Mouse (Mus musculus): ENCODE measurements around the gene Mief1. TPM values are rescaled to one million over a fixed set of nuclear protein-coding genes. Genes with fewer than 3 reads are reported as not detected.

Mief1 gene
- polyA plus RNA-seq, 1 experiment, result 10.6 TPM

- no peak for DNase-seq (ENCODE audit: low spot score)
These were observed 5.6 kb upstream of the Mief1 start for GRCm38 (mm10) chr15:80228071-80228800.

- no peak for DNase-seq (ENCODE audit: low spot score)
These were observed 1.5 kb upstream of the Mief1 start for GRCm38 (mm10) chr15:80232331-80232730.

- DNase-seq (ENCODE audit: low spot score), result no peak
These were observed 765 bp upstream of the Mief1 start for GRCm38 (mm10) chr15:80233053-80233452.

- no peak for DNase-seq (ENCODE audit: low spot score)
These were observed 1.7 kb downstream of the Mief1 start, which contains the start of gene AC140267.1 for GRCm38 (mm10) chr15:80235535-80235934. Gene AC140267.1 (plus strand): TSS chr15:80235835.

GRCm38 (mm10) chr15:80248135-80248534 is 14.3 kb downstream of the Mief1 start:
- no peak for DNase-seq (ENCODE audit: low spot score)

GRCm38 (mm10) chr15:80248596-80248995 is 14.8 kb downstream of the Mief1 start:
- no peak for DNase-seq (ENCODE audit: low spot score)

- no peak for DNase-seq (ENCODE audit: low spot score)
These were observed 15.9 kb downstream of the Mief1 start for GRCm38 (mm10) chr15:80249672-80250071.

- DNase-seq (ENCODE audit: low spot score), result no peak
These were observed 16.8 kb downstream of the Mief1 start for GRCm38 (mm10) chr15:80250586-80250985.

GRCm38 (mm10) chr15:80253530-80253929 is 19.7 kb downstream of the Mief1 start:
- no peak for DNase-seq (ENCODE audit: low spot score)

- DNase-seq (ENCODE audit: low spot score), result no peak
These were observed 20.4 kb downstream of the Mief1 start for GRCm38 (mm10) chr15:80254207-80254606.

GRCm38 (mm10) chr15:80254847-80255645 is 21.2 kb downstream of the Mief1 start, which contains the start of gene Atf4:
Gene Atf4 (plus strand): TSS chr15:80255184.
- DNase-seq (ENCODE audit: low spot score), result peak; percentile 100

- DNase-seq (ENCODE audit: low spot score), result peak; percentile 77
These were observed 21.9 kb downstream of the Mief1 start for GRCm38 (mm10) chr15:80255646-80256121.

- no peak for DNase-seq (ENCODE audit: low spot score)
These were observed 22.4 kb downstream of the Mief1 start for GRCm38 (mm10) chr15:80256242-80256641.

- no peak for DNase-seq (ENCODE audit: low spot score)
These were observed 23.1 kb downstream of the Mief1 start for GRCm38 (mm10) chr15:80256656-80257601.

- no peak for DNase-seq (ENCODE audit: low spot score)
These were observed 23.9 kb downstream of the Mief1 start for GRCm38 (mm10) chr15:80257602-80258239.

- DNase-seq (ENCODE audit: low spot score), result no peak
These were observed 24.7 kb downstream of the Mief1 start for GRCm38 (mm10) chr15:80258240-80259170.

GRCm38 (mm10) chr15:80259406-80260045 is 25.7 kb downstream of the Mief1 start:
- DNase-seq (ENCODE audit: low spot score), result no peak

- DNase-seq (ENCODE audit: low spot score), result peak; percentile 66
These were observed 26.9 kb downstream of the Mief1 start for GRCm38 (mm10) chr15:80260677-80261076.

- DNase-seq (ENCODE audit: low spot score), result no peak
These were observed 27.3 kb downstream of the Mief1 start for GRCm38 (mm10) chr15:80261100-80261499.

Measured in urinary bladder, adult 2 months (tissue).